Mouse (Mus musculus) heart, embryonic 11.5 days (tissue): ENCODE measurements at regions not wholly inside any gene's neighbourhood (a gene's known extent, or its start where the extent isn't known, plus 50 kb on each side); places are given as distances from the start of the nearest gene placed in this dataset.

ENCODE experiments used
- ATAC-seq: fragments of 200-750 bp; cut with Nextera tagmentation; replicated peaks from 2 replicates; pipeline ENCODE4 v1.8.0; 2017; ENCODE audit warnings: moderate library complexity; ENCODE audit not compliant: insufficient number of reproducible peaks, low FRiP score, low TSS enrichment
- H3K27ac ChIP-seq: fragments of 300-500 bp; sonication (generic); 2 replicates; pipeline ENCODE4 v1.5.1; 2014; ENCODE audit warnings: mild to moderate bottlenecking, low read depth, low read length
- H3K27me3 ChIP-seq: fragments of 300-500 bp; sonication (generic); 2 replicates; pipeline ENCODE4 v1.6.1; 2014; ENCODE audit warnings: mild to moderate bottlenecking, low read length, mixed read lengths; ENCODE audit not compliant: control insufficient read depth, insufficient read depth
- H3K36me3 ChIP-seq: fragments of 300-500 bp; sonication (generic); 2 replicates; pipeline ENCODE4 v1.6.1; 2014; ENCODE audit warnings: mild to moderate bottlenecking, low read length, moderate library complexity, mixed read lengths; ENCODE audit not compliant: control insufficient read depth, insufficient read depth
- H3K4me1 ChIP-seq: fragments of 300-500 bp; sonication (generic); 2 replicates; pipeline ENCODE4 v1.6.1; 2014; ENCODE audit warnings: low read length; ENCODE audit not compliant: control insufficient read depth, insufficient read depth
- H3K4me2 ChIP-seq: fragments of 300-500 bp; sonication (generic); 2 replicates; pipeline ENCODE4 v1.6.1; 2014; ENCODE audit warnings: mild to moderate bottlenecking, moderate library complexity
- H3K4me3 ChIP-seq: fragments of 300-500 bp; sonication (generic); 2 replicates; pipeline ENCODE4 v1.5.1; 2014; ENCODE audit warnings: low read depth, low read length
- H3K9ac ChIP-seq: fragments of 300-500 bp; sonication (generic); 2 replicates; pipeline ENCODE4 v1.6.1; 2014; ENCODE audit warnings: mild to moderate bottlenecking, low read depth, low read length, moderate library complexity
- H3K9me3 ChIP-seq: fragments of 300-500 bp; sonication (generic); replicated peaks from 2 replicates; pipeline ENCODE4 v1.6.1; 2016; ENCODE audit warnings: low read length; ENCODE audit not compliant: control insufficient read depth
- WGBS: fragments of 180-500 bp; shearing (Covaris S2); extraction: QIAGEN DNeasy Blood & Tissue Kit; methylation state at CpG from one replicate; pipeline ENCODE4 v1.1.7; 2014; ENCODE audit not compliant: insufficient replicate concordance; 5-methylcytosine and 5-hydroxymethylcytosine counted together

GRCm38 (mm10) chr1:63876589-63877251, 107.7 kb upstream of the 4933402D24Rik start:
- ATAC-seq: no peak
- Histone ChIP-seq H3K9me3 (no peaks in the 10 kb centered on the region), H3K4me3 (no peak overlapping the region), H3K4me2 (no peak overlapping the region), H3K27ac (no peak overlapping the region), H3K9ac (no peak overlapping the region), H3K27me3 (no peaks in the 10 kb centered on the region), H3K36me3 (no peaks in the 10 kb centered on the region), H3K4me1 (no peaks in the 10 kb centered on the region)
- WGBS: 88% methylated on average over 5 of the region's 5 CpGs

GRCm38 (mm10) chr1:63875297-63875962, 106.4 kb upstream of the 4933402D24Rik start:
- Histone ChIP-seq H3K4me2 (no peak overlapping the region), H3K4me3 (no peak overlapping the region), H3K36me3 (no peaks in the 10 kb centered on the region), H3K4me1 (no peaks in the 10 kb centered on the region), H3K27me3 (no peaks in the 10 kb centered on the region), H3K9ac (no peak overlapping the region), H3K27ac (no peak overlapping the region), H3K9me3 (no peaks in the 10 kb centered on the region)
- WGBS: 72% methylated on average over 2 of the region's 3 CpGs
- ATAC-seq: no peak

GRCm38 (mm10) chr1:63871831-63872230, 102.8 kb upstream of the 4933402D24Rik start:
- WGBS: 78% methylated on average over 6 of the region's 6 CpGs
- H3K27me3 ChIP-seq: no peaks in the 10 kb centered on the region
- no peak overlapping the region for H3K4me3 ChIP-seq
- H3K36me3 ChIP-seq: no peaks in the 10 kb centered on the region
- no peak overlapping the region for H3K4me2 ChIP-seq
- H3K27ac ChIP-seq: no peak overlapping the region
- no peak overlapping the region for H3K9ac ChIP-seq
- H3K9me3 ChIP-seq: no peaks in the 10 kb centered on the region
- no peak for ATAC-seq
- H3K4me1 ChIP-seq: no peaks in the 10 kb centered on the region

GRCm38 (mm10) chr1:63869342-63869741, 100.3 kb upstream of the 4933402D24Rik start:
- no peak overlapping the region for H3K9ac ChIP-seq
- H3K4me1 ChIP-seq: no peaks in the 10 kb centered on the region
- H3K36me3 ChIP-seq: no peaks in the 10 kb centered on the region
- no peak overlapping the region for H3K27ac ChIP-seq
- no peaks in the 10 kb centered on the region for H3K27me3 ChIP-seq
- ATAC-seq: no peak
- no peak overlapping the region for H3K4me2 ChIP-seq
- no peaks in the 10 kb centered on the region for H3K9me3 ChIP-seq
- WGBS: 83% methylated on average over 2 of the region's 2 CpGs
- no peak overlapping the region for H3K4me3 ChIP-seq

GRCm38 (mm10) chr1:63857933-63858649, 89.0 kb upstream of the 4933402D24Rik start:
- Histone ChIP-seq H3K27ac (no peak overlapping the region), H3K4me2 (no peak overlapping the region), H3K27me3 (no peaks in the 10 kb centered on the region), H3K4me3 (no peak overlapping the region), H3K4me1 (0 out of 2 replicates have a peak, but pooled peaks cover 3% of the 10 kb centered on the region), H3K9me3 (no peaks in the 10 kb centered on the region), H3K9ac (no peak overlapping the region), H3K36me3 (no peaks in the 10 kb centered on the region)
- no peak for ATAC-seq
- 42% methylated on average over 6 of the region's 6 CpGs for WGBS

GRCm38 (mm10) chr1:63857468-63857867, 88.4 kb upstream of the 4933402D24Rik start:
- Histone ChIP-seq H3K4me2 (no peak overlapping the region), H3K4me3 (no peak overlapping the region), H3K4me1 (0 out of 2 replicates have a peak, but pooled peaks cover 3% of the 10 kb centered on the region), H3K36me3 (no peaks in the 10 kb centered on the region), H3K27ac (no peak overlapping the region), H3K9ac (no peak overlapping the region), H3K27me3 (no peaks in the 10 kb centered on the region), H3K9me3 (no peaks in the 10 kb centered on the region)
- no peak for ATAC-seq
- WGBS: 49% methylated on average over 5 of the region's 5 CpGs

- ATAC-seq: no peak
- H3K27ac ChIP-seq: no peak overlapping the region
- H3K4me1 ChIP-seq: 0 out of 2 replicates have a peak, but pooled peaks cover 3% of the 10 kb centered on the region
- no peak overlapping the region for H3K4me3 ChIP-seq
- H3K9me3 ChIP-seq: no peaks in the 10 kb centered on the region
- WGBS: 80% methylated on average over 2 of the region's 2 CpGs
- no peak overlapping the region for H3K9ac ChIP-seq
- H3K4me2 ChIP-seq: no peak overlapping the region
- H3K36me3 ChIP-seq: no peaks in the 10 kb centered on the region
- no peaks in the 10 kb centered on the region for H3K27me3 ChIP-seq
Observed at GRCm38 (mm10) chr1:63856366-63856765, 87.3 kb upstream of the 4933402D24Rik start.

GRCm38 (mm10) chr1:63854794-63855193, 85.7 kb upstream of the 4933402D24Rik start:
- ATAC-seq: no peak
- WGBS: 60% methylated on average over 3 of the region's 3 CpGs
- no peak overlapping the region for H3K4me2 ChIP-seq

More at GRCm38 (mm10) chr1:63854794-63855193, 85.7 kb upstream of the 4933402D24Rik start:
- H3K9me3 ChIP-seq: no peaks in the 10 kb centered on the region
- H3K36me3 ChIP-seq: no peaks in the 10 kb centered on the region
- H3K27ac ChIP-seq: no peak overlapping the region
- no peak overlapping the region for H3K4me3 ChIP-seq
- H3K27me3 ChIP-seq: no peaks in the 10 kb centered on the region
- H3K4me1 ChIP-seq: 0 out of 2 replicates have a peak, but pooled peaks cover 3% of the 10 kb centered on the region
- H3K9ac ChIP-seq: no peak overlapping the region
